Mouse (Mus musculus) midbrain, embryonic 11.5 days (tissue): ENCODE measurements around the gene Tmem74b. TPM values are rescaled to one million over a fixed set of nuclear protein-coding genes. Genes with fewer than 3 reads are reported as not detected.

Experiments used
- ATAC-seq: fragments of 200-750 bp; cut with Nextera tagmentation; 2 replicates; pipeline ENCODE4 v1.8.0; 2017; ENCODE audit warnings: moderate TSS enrichment, moderate library complexity; ENCODE audit not compliant: low FRiP score
- DNase-seq: peaks from one replicate; pipeline ENCODE4 v3.0.0; 2015; ENCODE audit warnings: low spot score; ENCODE audit errors: missing footprints
- H3K27ac ChIP-seq: fragments of 300-500 bp; sonication (generic); 2 replicates; pipeline ENCODE4 v1.5.1; 2014; ENCODE audit warnings: low read depth, low read length
- H3K27me3 ChIP-seq: fragments of 300-500 bp; sonication (generic); 2 replicates; pipeline ENCODE4 v1.6.1; 2014; ENCODE audit warnings: mild to moderate bottlenecking, low read length, moderate library complexity, mixed read lengths; ENCODE audit not compliant: control insufficient read depth, insufficient read depth
- H3K36me3 ChIP-seq: fragments of 300-500 bp; sonication (generic); 2 replicates; pipeline ENCODE4 v1.6.1; 2014; ENCODE audit warnings: mild to moderate bottlenecking, low read length, moderate library complexity, mixed read lengths; ENCODE audit not compliant: control insufficient read depth, insufficient read depth
- H3K4me1 ChIP-seq: fragments of 300-500 bp; sonication (generic); 2 replicates; pipeline ENCODE4 v1.6.1; 2014; ENCODE audit warnings: low read length; ENCODE audit not compliant: control insufficient read depth, insufficient read depth
- H3K4me2 ChIP-seq: fragments of 300-500 bp; sonication (generic); 2 replicates; pipeline ENCODE4 v1.6.1; 2014; ENCODE audit warnings: mild to moderate bottlenecking, moderate library complexity
- H3K4me3 ChIP-seq: fragments of 300-500 bp; sonication (generic); 2 replicates; pipeline ENCODE4 v1.5.1; 2014; ENCODE audit warnings: low read depth, low read length
- H3K9ac ChIP-seq: fragments of 300-500 bp; sonication (generic); 2 replicates; pipeline ENCODE4 v1.6.1; 2014; ENCODE audit warnings: low read length
- H3K9me3 ChIP-seq: fragments of 300-500 bp; sonication (generic); 2 replicates; pipeline ENCODE4 v1.6.1; 2016; ENCODE audit warnings: low read length; ENCODE audit not compliant: control insufficient read depth
- WGBS: fragments of 180-500 bp; shearing (Covaris S2); extraction: QIAGEN DNeasy Blood & Tissue Kit; methylation state at CpG from one replicate; pipeline ENCODE4 v1.1.7; 2014; 5-methylcytosine and 5-hydroxymethylcytosine counted together
- polyA plus RNA-seq: library from polyadenylated mRNA; unstranded; fragments of >200 nt; fragmentation: Nextera tagmentation; extraction: Ambion mirVana; gene quantifications from 2 replicates; pipeline ENCODE4 v1.2.1, GENCODE M21; 2014

Gene Tmem74b
- polyA plus RNA-seq, 1 experiment from 2014 or later: 5.4 TPM

DNA sequence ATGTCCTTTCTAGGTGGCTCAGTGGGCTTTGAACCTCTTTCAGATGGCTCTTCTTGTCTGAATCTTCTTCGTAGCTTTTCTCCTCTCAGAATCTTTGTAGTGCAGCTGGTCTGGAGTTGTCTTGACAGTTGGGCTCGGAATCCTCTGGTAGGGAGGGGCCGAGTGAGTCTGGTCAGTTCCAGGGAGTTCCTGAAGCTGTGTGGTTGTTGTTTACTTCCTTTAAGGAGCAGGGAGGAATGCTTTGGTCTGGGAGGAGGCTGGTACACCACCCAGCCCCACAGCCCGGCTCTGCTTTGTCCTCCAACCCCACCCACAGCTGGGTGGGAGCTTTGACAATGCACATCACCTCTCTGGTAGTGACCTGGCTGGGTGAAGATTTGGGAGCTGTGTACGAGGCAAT is 49.5 kb downstream of the Tmem74b start:
- no peaks in the 10 kb centered on the region for H3K27me3 ChIP-seq

DNA sequence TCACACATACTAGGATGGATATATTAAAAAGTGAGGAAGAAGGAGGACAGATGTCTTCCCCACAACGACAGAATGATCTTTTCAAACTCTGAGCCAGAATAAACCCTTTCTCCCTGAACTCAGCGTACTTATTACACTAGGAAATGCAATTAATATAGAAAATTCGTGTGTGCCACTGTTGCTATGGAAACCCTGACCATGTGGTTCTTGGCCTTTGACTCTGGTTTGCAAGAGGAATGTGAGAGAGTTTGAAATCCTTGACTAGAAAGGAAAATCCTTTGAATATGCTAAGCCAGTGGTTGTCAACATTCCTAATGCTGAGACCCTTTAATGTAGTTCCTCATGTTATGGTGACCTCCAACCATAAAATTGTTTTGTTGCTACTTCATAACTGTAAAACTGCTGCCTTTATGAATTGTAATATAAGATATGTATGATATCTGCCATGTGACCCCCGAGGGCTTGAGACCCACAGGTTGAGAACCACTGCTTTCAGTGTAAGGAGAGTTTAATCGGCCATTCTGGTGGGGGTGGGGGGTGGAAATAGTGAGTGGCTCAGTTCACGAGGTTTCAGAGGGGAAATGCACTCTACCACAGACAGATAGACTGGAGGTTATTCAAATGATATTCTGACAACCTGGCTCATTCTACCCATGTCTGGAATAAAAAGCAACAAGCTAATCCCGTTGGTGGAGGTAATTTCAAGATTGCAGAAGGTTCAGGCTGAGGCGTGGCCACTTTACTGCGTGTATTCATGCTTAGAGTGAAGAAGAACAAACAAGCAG is 54.7 kb downstream of the Tmem74b start:
- Histone ChIP-seq H3K9ac (no peak overlapping the region), H3K4me3 (no peak overlapping the region), H3K27ac (no peak overlapping the region), H3K9me3 (no peaks in the 10 kb centered on the region), H3K27me3 (no peaks in the 10 kb centered on the region), H3K4me2 (no peak overlapping the region), H3K4me1 (no peaks in the 10 kb centered on the region; the same call in 1 of the 2 replicates), H3K36me3 (no peaks in the 10 kb centered on the region)
- ATAC-seq (no peak), DNase-seq (peak; percentile 89)
- WGBS: 60% methylated on average over 9 of the region's 9 CpGs

More for the DNA sequence above, 49.5 kb downstream of the Tmem74b start:
- H3K4me1 ChIP-seq: no peaks in the 10 kb centered on the region
- 79% methylated on average over 5 of the region's 5 CpGs for WGBS
- no peaks in the 10 kb centered on the region for H3K9me3 ChIP-seq
- no peak for ATAC-seq
- no peak for DNase-seq
- H3K9ac ChIP-seq: no peak overlapping the region
- no peak overlapping the region for H3K27ac ChIP-seq
- no peak overlapping the region for H3K4me3 ChIP-seq
- no peaks in the 10 kb centered on the region for H3K36me3 ChIP-seq
- no peak overlapping the region for H3K4me2 ChIP-seq

DNA sequence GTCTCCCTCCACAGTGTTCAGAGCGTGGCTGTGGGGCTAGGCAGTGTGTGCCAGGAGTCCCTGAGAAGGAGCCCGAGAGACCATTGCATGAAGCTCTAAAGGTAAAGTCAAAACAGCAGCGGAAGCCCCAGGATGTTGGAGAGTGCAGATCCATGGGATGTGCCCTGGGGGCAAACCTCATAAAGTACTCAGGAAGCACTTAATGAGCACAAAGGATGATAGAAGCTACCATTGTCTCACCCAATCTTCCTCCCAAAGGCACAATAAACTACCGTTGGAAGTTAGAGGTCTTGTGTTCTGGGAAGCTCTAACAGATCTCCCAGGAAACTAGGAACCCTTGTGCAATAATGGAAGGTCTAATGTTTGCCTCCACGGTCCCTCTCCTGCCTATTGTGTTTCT is 55.6 kb downstream of the Tmem74b start:
- no peak overlapping the region for H3K4me2 ChIP-seq
- no peaks in the 10 kb centered on the region for H3K9me3 ChIP-seq
- DNase-seq (no peak), ATAC-seq (no peak)
- no peaks in the 10 kb centered on the region; the same call in 1 of the 2 replicates for H3K4me1 ChIP-seq
- H3K27me3 ChIP-seq: no peaks in the 10 kb centered on the region
- no peaks in the 10 kb centered on the region for H3K36me3 ChIP-seq
- no peak overlapping the region for H3K27ac ChIP-seq
- no peak overlapping the region for H3K9ac ChIP-seq
- no peak overlapping the region for H3K4me3 ChIP-seq
- 73% methylated on average over 5 of the region's 5 CpGs for WGBS

DNA sequence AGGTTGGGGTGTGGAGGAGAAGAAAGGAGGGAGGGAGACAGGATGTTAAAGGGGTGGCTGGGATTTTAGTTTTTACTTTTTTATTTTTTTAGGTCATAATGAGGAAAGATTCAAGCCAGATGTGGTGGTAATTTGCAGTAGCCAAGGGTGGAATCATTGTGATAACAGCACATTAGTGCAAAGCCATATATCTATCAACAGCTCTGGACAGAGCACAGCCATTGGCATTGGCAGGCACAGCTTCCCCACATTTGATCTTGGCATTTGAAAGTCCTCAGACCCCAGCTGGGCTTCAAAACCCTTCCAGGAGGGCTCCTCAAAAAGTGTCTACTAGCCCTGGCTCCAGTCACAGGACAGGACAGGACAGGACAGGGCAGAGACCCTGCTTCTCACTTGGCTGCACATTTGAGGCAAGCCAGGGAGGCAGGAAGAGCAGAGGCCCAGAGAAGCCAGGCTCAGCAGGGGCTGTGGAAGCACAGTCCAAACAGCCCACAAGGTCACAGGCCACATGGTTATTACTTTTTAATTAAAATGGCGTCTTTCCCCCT is 57.1 kb downstream of the Tmem74b start:
- ATAC-seq (no peak), DNase-seq (no peak)
- Histone ChIP-seq H3K4me2 (no peak overlapping the region), H3K36me3 (no peaks in the 10 kb centered on the region), H3K9me3 (no peaks in the 10 kb centered on the region), H3K27ac (no peak overlapping the region), H3K4me3 (no peak overlapping the region), H3K9ac (no peak overlapping the region), H3K4me1 (no peaks in the 10 kb centered on the region; the same call in 1 of the 2 replicates), H3K27me3 (no peaks in the 10 kb centered on the region)
- 41% methylated on average over 1 of the region's 1 CpGs for WGBS

Other genes with a start within 250 kb of the Tmem74b start
- gene 4921509C19Rik, start 225.9 kb upstream of the Tmem74b start, polyA plus RNA-seq: not detected in 2 replicates
- gene Nsfl1c, start 207.8 kb upstream of the Tmem74b start, polyA plus RNA-seq: 295 and 299 TPM in 2 replicates
- gene Fkbp1a, start 159.5 kb upstream of the Tmem74b start, polyA plus RNA-seq: 566 and 602 TPM in 2 replicates
- 0.41 and 0.56 TPM in 2 replicates for gene Sdcbp2, start 129.4 kb upstream of the Tmem74b start, polyA plus RNA-seq
- gene Snph, start 69.4 kb upstream of the Tmem74b start, polyA plus RNA-seq: 1.9 and 2.5 TPM in 2 replicates
- gene Rad21l, start 33.5 kb upstream of the Tmem74b start, polyA plus RNA-seq: not detected in 2 replicates
- 44.9 and 46.0 TPM in 2 replicates for gene Psmf1, start 42.2 kb downstream of the Tmem74b start, polyA plus RNA-seq
- gene Rspo4, start 140.9 kb downstream of the Tmem74b start, polyA plus RNA-seq: 0.15 and 0.16 TPM in 2 replicates
- gene Angpt4, start 209.2 kb downstream of the Tmem74b start, polyA plus RNA-seq: 0.12 and 0.37 TPM in 2 replicates